Mouse (Mus musculus) neural tube, embryonic 14.5 days (tissue): ENCODE data around the gene Numa1. TPM values are rescaled to one million over a fixed set of nuclear protein-coding genes. Genes with fewer than 3 reads are reported as not detected.

Experiments
- polyA plus RNA-seq: library from polyadenylated mRNA; unstranded; fragments of >200 nt; fragmentation: Nextera tagmentation; extraction: Ambion mirVana; gene quantifications from 2 replicates; pipeline ENCODE4 v1.2.1, GENCODE M21; 2014

Gene Numa1
- polyA plus RNA-seq, 1 experiment from 2014 or later = 52.4 TPM

Other genes starting within 250 kb of the Numa1 start
- 1.8 and 2.4 TPM in 2 replicates for gene Phox2a, start 115.8 kb upstream of the Numa1 start, polyA plus RNA-seq
- 6.6 and 9.3 TPM in 2 replicates for gene Inppl1, start 95.9 kb upstream of the Numa1 start, polyA plus RNA-seq
- 3.5 TPM in 1 of 2 replicates, not detected in the other for gene Folr2, start 76.9 kb upstream of the Numa1 start, polyA plus RNA-seq
- gene Anapc15, start 70.4 kb upstream of the Numa1 start, polyA plus RNA-seq = 61.0 and 77.4 TPM in 2 replicates
- 1.1 and 1.4 TPM in 2 replicates for gene Folr1, start 63.3 kb upstream of the Numa1 start, polyA plus RNA-seq
- 134 and 147 TPM in 2 replicates for gene Lamtor1, start 28.2 kb upstream of the Numa1 start, polyA plus RNA-seq
- 0.25 and 0.31 TPM in 2 replicates for gene Tomt, start 27.8 kb upstream of the Numa1 start, polyA plus RNA-seq
- 7.2 and 8.3 TPM in 2 replicates for gene Lrrc51, start 216 bp upstream of the Numa1 start, polyA plus RNA-seq
- 3.5 and 4.7 TPM in 2 replicates for gene Il18bp, start 84.6 kb downstream of the Numa1 start, polyA plus RNA-seq
- 31.3 and 35.4 TPM in 2 replicates for gene Rnf121, start 131.4 kb downstream of the Numa1 start, polyA plus RNA-seq
- 20.3 and 22.0 TPM in 2 replicates for gene Xndc1, start 131.4 kb downstream of the Numa1 start, polyA plus RNA-seq
- 0.98 and 1.5 TPM in 2 replicates for gene Xntrpc, start 131.6 kb downstream of the Numa1 start, polyA plus RNA-seq
- not detected in 2 replicates for gene Trpc2, start 149.0 kb downstream of the Numa1 start, polyA plus RNA-seq
- gene Art1, start 167.6 kb downstream of the Numa1 start, polyA plus RNA-seq = 0.50 and 0.58 TPM in 2 replicates
- 0.13 TPM in 1 of 2 replicates, not detected in the other for gene Art5, start 175.4 kb downstream of the Numa1 start, polyA plus RNA-seq
- 0.21 TPM in 1 of 2 replicates, not detected in the other for gene Chrna10, start 182.7 kb downstream of the Numa1 start, polyA plus RNA-seq